Mouse (Mus musculus) thymus, postnatal 14 days (tissue): Measurements from ENCODE around the gene Cnn1.
"Not testable (repeated sequence)": the region's sequence is repeated elsewhere in the genome, so short reads cannot be mapped to it uniquely, and the experiment has no call there.

Experiments used
- DNase-seq: peaks from one replicate; pipeline ENCODE4 v3.0.0; 2021

The Cnn1 gene

DNA sequence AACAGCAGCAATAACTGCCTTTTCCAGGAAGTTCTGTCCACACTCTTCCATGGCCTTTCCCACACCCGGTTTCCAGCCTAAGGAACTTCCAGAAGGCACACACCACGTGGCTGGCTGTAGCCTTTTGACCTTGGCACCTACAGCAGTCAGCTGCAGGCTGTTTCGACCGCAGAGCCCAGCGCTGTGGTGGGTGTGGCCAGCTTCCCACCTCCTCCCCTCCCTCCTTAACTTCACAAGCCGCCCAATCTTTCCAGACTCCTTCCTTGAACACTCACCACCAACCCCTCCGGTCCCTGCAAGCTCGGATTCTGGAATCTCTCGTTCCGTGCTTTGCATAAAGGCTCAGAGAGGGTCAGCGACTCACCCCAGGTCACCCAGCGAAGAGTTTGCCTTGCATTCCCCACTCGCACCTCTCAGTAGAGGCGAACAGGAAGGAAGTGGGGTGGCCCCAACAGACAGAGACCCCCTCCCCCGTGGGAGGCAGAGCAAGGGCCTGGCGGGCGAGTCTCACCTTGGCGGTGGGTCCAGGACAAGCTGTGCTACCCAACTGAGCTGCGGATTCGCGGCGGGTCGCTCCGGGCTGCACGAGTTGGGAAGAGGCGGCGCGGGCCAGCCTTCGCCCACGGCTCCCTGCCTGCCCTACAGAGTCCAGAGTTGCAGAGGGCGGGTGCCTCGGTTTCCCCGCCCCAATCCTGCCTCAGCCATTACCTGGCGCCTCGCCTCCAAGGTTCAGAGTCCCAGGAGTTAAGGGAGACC, 32.4 kb downstream of the Cnn1 start:
- peak; percentile 90 for DNase-seq

DNA sequence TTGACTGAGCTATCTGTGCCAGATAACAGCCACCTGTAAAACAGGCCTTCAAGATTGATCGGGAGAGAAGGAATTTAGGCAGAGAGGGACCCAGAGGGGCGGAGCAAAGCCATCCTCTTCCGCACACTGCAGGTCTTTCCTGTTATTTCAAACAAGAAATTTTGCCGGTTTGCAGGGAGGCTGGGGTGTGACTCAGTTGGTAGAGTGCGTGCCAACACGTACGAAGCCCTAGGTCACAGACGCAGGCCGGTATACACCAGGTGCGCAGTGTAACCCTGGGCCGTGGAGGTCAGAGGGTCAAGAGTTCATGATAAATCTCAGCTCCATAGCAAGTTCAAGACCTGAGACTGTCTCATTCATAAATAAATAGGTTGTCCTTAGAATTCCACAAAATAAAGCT, 33.2 kb downstream of the Cnn1 start:
- peak; percentile 46 for DNase-seq

DNA sequence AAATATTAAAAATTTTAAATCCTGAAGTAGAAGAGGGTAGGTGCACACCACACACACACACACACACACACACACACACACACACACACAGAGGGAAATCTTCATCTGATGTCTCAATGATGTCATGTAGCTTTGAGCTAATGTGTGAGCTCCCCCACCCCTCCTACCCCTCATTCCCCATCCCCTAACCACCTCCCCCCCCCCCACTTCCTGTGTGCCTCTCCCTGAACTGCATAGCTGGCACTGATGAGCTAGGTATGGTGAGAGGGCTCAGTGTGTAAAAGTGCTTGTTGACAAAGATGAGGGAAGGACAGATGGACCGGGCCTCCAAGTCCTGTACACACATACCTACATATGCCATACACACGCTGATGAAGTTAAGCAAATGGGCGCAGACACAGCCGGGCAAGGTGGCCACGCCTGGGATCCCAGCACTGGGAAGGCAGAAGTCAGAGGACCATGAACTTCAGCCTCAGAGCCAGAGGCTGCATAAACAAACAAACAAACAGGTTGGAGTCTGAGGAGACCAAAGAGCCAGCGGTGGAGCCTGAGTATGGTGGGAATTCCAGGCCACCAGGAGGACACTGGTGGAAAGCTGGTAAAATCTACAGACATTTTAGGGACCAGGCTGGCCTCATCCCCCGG, 35.4 kb downstream of the Cnn1 start:
- peak; percentile 51 for DNase-seq

DNA sequence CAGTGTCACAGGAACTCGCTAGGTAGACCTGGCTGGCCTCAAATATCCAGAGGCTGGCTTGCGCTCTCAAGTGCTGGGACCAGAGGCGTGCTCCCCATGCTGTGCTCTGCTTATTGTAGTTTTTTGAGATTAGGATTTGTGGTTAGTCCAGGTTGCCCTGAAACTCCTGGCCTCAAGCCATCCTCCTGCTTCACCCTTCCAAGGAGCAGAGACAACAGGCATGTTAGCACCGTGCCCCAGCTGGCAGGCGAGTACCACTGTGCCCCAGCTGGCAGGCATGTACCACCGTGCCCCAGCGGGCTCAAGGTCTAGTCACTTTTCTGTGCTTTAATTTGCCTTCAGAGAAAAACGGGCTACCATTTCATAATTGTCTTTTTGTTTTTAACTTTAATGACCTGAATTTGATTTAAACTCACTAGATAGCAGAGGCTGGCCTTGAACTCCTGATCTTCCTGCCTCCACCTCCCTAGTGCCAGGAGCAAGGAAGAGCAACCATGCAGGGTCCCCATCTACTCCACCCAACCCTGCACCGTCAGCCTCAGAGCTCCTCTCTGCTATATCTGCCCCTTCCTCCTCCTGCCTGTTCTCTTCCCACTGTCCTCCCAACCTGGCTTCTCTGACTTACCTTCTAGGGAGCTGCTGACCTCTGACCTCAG, 36.1 kb downstream of the Cnn1 start:
- DNase-seq, result peak; percentile 44

DNA sequence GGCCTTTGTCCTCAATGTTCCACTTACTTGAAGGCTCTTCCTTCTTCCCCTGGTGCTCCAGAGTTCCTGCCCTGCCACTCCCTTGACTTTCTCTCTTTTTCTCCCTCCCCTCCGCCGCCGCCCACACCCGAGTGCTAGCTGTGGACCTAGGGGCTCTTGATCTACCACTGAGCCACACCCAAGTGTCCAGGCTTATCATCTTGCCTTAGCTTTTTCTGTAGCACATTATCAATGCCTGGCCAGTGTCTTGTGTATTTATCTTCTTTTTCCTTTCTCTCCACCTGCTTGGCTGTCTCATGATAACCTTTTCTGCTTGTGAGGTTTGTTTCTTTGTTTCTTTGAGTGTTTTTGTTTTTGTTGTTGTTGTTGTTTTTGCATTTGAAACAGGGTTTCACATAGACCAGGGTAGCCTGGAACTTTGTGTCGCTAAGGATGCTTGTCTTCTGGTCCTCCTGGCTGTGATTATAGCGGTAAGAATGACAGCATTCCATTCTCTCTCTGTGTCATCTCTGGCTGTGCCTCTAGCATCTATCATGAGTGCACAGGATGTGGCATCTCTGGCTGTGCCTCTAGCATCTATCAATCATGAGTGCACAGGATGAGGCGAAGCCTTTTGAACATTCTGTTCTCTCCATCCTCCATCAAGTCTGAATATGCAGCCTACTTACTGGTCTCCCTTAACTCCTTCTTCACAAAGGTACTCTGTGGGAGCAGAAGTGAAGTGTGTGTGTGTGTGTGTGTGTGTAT, 36.8 kb downstream of the Cnn1 start, which contains the start of gene Acp5:
Gene Acp5 (minus strand): TSS at position 68 of the 747 bp plus-strand sequence.
- DNase-seq, result peak; percentile 49

DNA sequence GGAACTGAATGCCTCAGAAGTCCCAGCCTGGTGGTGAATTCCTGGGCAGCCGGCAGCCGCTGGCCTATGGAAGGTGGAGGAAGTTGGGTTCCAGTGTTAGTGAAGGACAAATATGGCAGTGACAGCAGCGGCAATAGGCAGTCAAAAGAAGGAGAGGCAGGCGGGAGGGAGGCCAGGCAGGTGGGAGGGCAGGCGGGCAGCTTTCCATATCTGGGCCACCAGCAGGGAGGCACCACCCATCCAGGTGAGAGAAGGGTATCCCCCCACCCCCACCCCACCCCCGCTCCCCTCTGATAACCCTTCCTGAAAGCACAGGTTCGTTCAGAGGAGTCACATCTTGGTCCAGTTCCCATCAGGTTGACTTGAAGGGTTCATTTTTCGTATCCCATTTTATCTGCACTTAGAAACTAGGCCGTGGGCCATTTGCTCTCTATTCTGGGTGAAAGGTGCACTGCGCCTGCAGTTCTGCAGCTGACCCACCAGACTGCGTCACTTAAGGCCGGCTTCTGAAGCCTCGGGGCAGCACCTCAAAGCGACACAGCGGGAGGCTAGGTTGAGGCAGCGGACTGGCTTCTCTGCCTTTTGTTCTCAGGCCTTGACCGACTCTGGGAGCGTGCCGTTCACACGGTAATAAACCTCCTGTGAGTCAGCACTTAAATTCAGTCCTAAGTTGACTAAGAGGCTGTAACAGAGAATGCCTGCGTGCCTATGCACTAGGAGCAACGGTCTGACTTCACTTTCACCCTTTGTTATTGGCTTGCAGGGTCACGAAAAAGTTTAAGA, 37.9 kb downstream of the Cnn1 start:
- no peak for DNase-seq

DNA sequence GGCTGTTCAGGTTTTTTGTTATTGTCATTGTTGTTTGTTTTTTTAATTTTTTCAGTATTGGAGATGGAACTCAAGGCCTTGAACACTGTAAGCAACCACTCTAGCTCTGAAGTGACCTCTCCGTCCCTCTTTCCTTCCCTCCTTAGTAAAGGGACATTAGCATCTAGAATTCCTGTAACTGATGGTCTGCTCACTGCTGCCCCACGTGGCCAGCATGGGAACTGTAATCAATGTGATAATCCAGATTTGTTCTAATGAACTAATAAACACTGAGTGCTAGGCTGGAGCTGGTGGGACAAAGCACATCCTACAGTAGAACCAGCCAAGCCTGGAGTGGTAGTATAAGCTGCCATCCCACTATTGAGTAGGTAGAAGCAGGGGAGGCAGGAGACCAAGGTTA, 39.5 kb downstream of the Cnn1 start:
- DNase-seq, result peak; percentile 29

DNA sequence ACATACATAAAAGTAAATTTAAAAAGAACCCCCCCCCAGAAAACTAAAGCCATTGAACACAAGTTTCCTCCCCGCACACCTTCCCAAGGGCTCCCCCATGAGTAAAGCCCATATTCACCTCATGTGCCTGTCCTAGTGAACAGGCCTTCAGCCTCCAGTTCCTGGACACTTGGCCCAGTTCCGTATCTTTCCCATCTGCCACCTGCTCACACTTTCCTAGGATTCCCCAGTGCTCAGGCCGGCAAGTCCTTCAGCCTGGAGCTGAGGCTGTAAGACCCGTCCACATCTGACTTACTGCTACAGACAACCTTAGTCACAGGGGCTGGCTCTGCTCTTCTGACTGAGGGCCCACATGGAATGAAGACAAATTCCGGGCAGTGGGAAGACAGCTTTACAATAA, 40.7 kb downstream of the Cnn1 start:
- no peak for DNase-seq

DNA sequence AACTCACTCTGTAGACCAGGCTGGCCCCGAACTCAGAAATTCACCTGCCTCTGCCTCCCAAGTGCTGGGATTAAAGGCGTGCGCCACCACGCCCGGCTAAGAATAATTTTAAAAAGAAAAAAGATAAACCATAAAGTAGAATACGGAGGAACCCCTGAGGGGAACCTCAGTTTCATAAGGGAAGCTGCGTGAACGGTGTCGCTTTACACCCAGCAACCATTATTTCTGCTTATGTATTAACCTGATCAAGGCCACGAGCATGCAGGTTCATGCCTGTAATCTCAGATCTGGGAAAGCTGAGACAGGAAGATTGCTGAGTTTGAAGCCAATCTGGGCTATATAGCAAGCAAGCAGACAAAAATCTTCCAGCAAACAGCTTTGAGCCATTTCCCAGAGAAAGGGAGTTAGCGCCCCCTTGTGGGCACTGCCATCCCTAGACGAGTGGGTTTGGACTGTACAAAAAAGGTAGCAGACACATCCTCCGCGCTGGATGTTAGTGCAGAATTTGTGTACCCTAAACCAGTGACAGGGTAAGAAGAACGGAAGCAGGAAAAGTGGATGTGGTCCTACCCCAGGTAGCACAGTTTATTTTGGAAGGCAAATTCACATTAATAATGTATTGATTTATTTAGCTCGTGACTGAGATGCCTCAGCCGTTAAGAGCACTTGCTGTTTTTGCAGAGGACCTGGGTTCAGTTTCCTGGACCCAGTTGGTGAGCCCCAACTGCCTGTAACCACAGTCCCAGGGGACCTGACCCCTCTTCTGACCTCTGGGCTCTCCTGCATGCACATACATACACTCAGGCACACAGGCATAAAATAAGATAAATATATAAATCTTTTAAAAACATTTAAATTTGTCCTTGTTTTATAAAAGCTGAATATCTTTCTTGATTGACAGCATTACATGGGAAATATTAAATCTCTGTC, 44.4 kb downstream of the Cnn1 start:
- DNase-seq, result peak; percentile 93

DNA sequence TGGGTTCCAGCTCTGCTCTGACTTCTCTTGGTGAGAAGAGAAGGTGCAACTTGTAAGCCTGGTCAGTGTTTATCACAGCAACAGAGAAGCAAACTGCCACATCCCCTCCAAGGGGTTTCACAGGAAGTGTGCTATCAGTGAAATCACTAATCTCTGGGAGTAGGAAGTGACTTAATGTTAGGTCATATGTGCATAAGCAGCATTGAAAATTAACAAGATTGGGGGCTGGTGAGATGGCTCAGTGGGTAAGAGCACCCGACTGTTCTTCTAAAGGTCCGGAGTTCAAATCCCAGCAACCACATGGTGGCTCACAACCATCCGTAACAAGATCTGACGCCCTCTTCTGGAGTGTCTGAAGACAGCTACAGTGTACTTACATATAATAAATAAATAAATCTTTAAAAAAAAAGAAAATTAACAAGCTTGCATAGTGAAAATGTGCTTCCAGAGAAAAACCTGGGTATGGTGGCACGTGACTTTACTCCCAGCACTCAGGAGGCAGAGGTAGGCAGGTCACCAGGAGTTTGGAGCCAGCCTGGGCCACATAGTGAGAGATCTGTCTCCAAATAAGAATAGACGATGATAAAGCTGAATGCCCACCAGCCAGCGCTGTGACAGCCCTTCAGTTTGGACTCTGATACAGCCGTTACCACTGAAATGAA, 45.4 kb downstream of the Cnn1 start:
- DNase-seq, result no peak

DNA sequence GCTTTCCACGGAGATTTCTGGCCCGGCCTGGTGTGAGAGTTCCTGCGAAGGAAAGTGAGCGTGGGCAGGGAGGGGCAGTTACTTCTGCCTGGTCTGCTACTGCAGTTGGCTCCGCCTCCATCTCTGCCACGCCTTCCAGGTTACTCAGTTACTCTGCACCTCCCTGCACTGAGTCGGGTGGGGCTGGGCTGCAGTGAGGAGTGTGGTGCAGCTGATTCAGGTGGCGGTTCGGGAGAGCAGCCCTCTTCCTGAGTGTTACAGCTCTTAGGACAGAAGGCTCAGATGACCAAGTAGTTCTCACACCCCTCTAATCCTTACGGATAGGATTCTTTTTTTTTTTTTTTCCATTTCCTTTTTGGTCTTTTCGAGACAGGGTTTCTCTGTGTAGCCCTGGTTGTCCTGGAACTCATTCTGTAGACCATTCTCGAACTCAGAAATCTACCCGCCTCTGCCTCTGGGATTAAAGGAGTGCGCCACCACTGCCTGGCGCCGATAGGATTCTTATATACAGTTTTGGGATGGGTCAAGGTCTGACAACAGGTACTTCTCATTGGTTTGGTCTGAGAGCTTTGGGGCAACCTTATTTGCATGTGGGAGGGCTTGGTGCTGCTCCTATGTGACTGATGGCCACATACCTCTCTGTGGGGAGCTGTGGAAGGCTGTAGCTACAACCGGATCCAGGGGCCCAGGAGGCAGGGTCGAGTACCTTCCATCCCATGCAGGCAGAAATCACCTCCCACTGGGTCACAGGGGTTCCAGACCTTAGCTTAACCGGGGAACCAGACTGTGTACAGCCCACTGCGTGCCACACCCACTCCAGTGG, 50.6 kb downstream of the Cnn1 start:
- DNase-seq, result no peak

DNA sequence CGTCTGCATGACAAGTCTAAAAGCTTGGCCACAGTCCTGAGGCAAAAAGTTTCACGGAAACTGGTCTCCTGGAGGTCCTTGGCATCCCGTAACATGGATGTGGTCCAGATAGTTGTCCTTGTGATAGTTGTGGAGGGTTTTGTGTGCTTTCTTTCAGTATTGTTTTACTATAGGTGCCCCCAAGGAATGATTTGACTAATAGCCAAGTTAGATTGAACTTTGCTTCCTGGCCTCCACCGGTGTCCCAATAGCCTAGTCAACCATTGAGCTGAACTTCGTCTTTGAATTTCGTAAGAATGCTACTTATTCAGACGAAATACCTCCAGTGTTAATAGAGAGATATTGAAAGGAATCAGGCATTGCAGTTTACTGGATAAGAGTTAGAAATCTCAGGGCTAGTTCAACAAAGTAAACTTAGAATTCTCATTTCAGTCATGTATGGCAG, 51.3 kb downstream of the Cnn1 start:
- not testable (repeated sequence) for DNase-seq

DNA sequence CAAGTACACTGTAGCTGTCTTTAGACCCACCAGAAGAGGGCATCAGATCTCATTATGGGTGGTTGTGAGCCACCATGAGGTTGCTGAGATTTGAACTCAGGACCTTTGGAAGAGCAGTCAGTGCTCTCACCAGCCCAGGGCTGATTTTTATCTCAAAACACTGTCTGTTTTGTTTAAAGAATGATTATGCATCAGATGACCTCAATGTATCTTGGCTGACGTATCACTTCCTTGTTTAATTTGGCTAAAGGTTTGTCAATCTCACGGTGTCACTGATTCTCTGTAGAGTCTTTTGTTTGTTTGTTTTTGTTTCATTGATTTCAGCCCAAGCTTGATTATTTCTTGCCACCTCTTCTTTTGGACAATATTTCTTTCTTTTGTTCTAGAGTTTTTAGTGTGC, 51.9 kb downstream of the Cnn1 start:
- no peak for DNase-seq

DNA sequence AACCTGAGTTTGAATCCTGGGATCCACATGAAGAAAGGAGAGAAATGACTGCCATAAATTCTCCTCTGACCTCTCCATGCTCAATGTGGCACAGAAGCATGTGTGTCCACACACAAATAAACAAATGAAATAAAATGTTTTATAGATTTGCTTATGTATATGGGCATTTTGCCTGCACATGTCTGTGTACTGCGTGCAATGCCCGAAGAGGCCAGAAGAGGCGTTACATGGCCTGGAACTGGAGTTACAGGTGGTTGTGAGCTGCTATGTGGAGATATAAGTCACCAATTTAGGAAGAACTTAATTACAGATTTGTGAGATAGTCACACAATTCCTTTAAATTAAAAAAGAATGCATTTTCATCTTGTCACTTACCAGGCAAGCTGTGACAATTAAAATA, 54.8 kb downstream of the Cnn1 start:
- no peak for DNase-seq

DNA sequence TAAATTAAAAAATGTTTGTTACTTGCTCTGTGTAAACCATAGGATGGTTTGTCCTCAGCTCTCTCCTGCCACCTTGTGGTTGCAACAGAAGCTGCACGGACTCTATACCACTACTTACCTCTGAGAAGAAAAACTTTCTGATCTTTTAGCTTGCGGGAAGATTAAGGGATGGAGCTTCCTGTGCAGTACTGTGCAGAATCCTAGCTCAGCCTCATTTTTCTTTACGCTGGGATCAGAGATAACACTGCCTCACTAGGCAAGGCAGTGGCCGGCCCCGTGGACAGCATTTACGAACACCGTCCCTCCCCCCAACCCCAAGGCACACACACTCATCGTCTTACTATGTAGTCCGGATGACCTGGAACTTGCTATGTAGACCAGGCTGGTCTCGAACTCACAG, 56.6 kb downstream of the Cnn1 start:
- peak; percentile 83 for DNase-seq

DNA sequence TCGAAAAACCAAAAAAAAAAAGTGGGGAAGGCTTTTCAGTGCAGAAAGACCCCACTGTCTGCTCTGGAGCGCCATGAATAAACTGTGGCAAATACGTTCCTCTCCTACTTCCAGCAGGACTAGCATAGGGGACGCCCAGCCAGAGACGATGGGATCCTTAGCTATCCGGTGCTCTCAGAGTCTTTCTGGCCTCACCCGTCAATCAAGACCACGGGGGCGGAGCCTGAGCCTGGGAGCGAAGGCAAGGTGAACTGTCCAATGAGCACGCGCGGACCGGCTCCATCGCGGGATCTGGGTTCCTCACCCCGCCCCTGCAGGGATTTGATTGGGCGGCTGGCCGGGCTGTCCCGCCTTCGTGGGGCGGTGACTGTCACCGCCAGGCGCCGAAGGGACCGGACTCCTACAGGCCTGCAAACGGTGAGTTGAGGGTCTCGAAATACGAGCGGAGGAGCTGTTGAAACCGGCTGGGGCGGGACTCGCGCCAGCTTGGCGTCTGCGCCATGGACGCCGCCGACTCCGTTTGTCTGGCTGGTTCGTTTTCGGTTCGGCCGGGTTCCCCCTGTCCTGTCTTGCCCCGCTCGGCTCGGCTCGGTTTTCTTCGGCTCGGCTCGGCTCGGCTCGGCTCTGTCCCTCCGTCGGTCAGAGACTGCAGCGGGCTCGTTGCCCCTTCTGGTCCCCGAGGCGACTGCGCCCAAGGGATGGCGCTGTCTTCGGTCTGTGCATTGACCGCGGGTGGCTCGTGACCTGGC, 57.7 kb downstream of the Cnn1 start, which contains the start of gene Pigyl:
Gene Pigyl (plus strand): TSS at position 350 of the 749 bp plus-strand sequence.
- DNase-seq, result peak; percentile 99

DNA sequence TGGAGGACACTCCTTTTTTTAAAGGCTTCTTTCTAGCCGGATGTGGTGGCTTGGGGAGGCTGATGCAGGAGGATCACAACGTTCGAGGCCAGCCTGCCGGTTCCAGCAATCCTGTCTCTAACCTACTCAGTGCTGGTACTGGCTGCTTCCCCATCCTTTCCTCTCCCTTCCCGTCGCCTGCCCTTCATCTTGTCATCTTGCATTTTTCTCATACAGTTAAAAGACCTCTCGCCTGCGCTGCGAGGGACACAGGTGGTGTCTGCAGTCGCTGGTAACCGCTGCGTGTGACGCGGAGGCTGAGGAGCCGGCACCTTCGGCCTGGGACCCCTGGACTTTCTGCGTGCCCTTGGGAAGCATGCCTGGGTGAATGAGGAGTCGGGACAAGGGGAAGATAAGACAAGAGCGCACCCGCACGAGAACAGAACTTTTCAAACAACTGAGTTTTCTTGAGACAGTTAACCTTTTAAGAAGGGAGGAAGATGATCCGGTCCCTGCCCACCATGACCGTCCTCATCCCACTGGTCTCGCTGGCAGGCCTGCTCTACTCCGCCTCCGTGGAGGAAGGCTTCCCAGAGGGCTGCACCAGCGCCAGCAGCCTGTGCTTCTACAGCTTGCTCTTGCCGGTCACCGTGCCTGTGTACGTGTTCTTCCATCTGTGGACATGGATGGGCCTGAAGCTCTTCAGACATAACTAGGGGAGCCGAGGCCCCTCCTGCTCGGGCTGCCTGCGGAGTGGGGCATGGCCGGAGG, 58.7 kb downstream of the Cnn1 start:
- DNase-seq, result no peak
